Mouse (Mus musculus) myocyte (in vitro differentiated cells): Measurements from ENCODE around the gene Ankrd2. TPM values are rescaled to one million over a fixed set of nuclear protein-coding genes. Genes with fewer than 3 reads are reported as not detected.
A peak's percentile ranks its signal among the peaks of the same experiment; 100 is the strongest.

Experiments
- H3K27me3 ChIP-seq: one replicate; pipeline ENCODE4 v1.6.1; 2011; ENCODE audit not compliant: control insufficient read depth, insufficient read depth, insufficient read length
- H3K36me3 ChIP-seq: one replicate; pipeline ENCODE4 v1.6.1; 2011; ENCODE audit not compliant: control insufficient read depth, insufficient read depth
- H3K4me2 ChIP-seq: one replicate; pipeline ENCODE4 v1.6.1; 2011; ENCODE audit warnings: low read depth, control low read depth
- H3K4me3 ChIP-seq: one replicate; pipeline ENCODE4 v1.5.1; 2011; ENCODE audit warnings: mild to moderate bottlenecking, control low read depth, moderate library complexity
- H3K79me2 ChIP-seq: one replicate; pipeline ENCODE4 v1.6.1; 2011; ENCODE audit not compliant: control insufficient read depth, insufficient read depth
- H3ac ChIP-seq: one replicate; pipeline ENCODE4 v1.6.1; 2011; ENCODE audit not compliant: control insufficient read depth, insufficient read length
- CEBPB ChIP-seq: IDR thresholded peaks from 2 replicates; pipeline ENCODE4 v1.6.1; 2011; ENCODE audit warnings: mild to moderate bottlenecking, moderate library complexity; ENCODE audit not compliant: poor library complexity, insufficient read depth, severe bottlenecking
- E2F4 ChIP-seq: IDR thresholded peaks from one replicate; pipeline ENCODE4 v1.6.1; 2011; ENCODE audit warnings: mild to moderate bottlenecking, control low read depth, moderate library complexity; ENCODE audit not compliant: insufficient read depth
- MAX ChIP-seq: IDR thresholded peaks from one replicate; pipeline ENCODE4 v1.6.1; 2011; ENCODE audit warnings: low read depth, mild to moderate bottlenecking, control low read depth
- MYOD1 ChIP-seq, 3 experiments: IDR thresholded peaks; one replicate each; pipeline ENCODE4 v1.6.1; 2011; ENCODE audit warnings: control low read depth in 2 of 3, low read depth in 2 of 3, mild to moderate bottlenecking in 2 of 3, moderate library complexity in 1 of 3; ENCODE audit not compliant: insufficient read length in 2 of 3, control insufficient read depth in 1 of 3
- MYOG ChIP-seq, 3 experiments: IDR thresholded peaks; one replicate each; pipeline ENCODE4 v1.6.1; 2011; ENCODE audit warnings: control low read depth in 2 of 3, low read depth in 2 of 3, mild to moderate bottlenecking in 2 of 3; ENCODE audit not compliant: insufficient read length in 2 of 3, control insufficient read depth in 1 of 3, insufficient read depth in 1 of 3
- POLR2A ChIP-seq: IDR thresholded peaks from one replicate; pipeline ENCODE4 v1.6.1; 2011; ENCODE audit warnings: low read depth, mild to moderate bottlenecking, control low read depth, moderate library complexity; ENCODE audit not compliant: insufficient read length
- POLR2AphosphoS2 ChIP-seq: IDR thresholded peaks from one replicate; pipeline ENCODE4 v1.6.1; 2011; ENCODE audit warnings: low read depth, control low read depth; ENCODE audit not compliant: insufficient read length
- REST ChIP-seq: IDR thresholded peaks from one replicate; pipeline ENCODE4 v1.6.1; 2011; ENCODE audit warnings: mild to moderate bottlenecking, control low read depth, moderate library complexity; ENCODE audit not compliant: insufficient read depth, insufficient read length
- SRF ChIP-seq: IDR thresholded peaks from one replicate; pipeline ENCODE4 v1.6.1; 2011; ENCODE audit warnings: low read depth; ENCODE audit not compliant: control insufficient read depth, insufficient read length
- TCF12 ChIP-seq: IDR thresholded peaks from one replicate; pipeline ENCODE4 v1.6.1; 2011; ENCODE audit warnings: mild to moderate bottlenecking, control low read depth; ENCODE audit not compliant: poor library complexity, insufficient read depth, severe bottlenecking
- TCF3 ChIP-seq: IDR thresholded peaks from one replicate; pipeline ENCODE4 v1.6.1; 2011; ENCODE audit warnings: low read depth, control low read depth; ENCODE audit not compliant: insufficient read length
- USF1 ChIP-seq: IDR thresholded peaks from one replicate; pipeline ENCODE4 v1.6.1; 2011; ENCODE audit warnings: low read depth, mild to moderate bottlenecking, control low read depth, moderate library complexity
- polyA plus RNA-seq: library from polyadenylated mRNA; unstranded; fragments of >200 nt; fragmentation: generic; extraction: Trizol; gene quantifications from one replicate; pipeline ENCODE4 v1.2.1, GENCODE M21; 2012; ENCODE audit warnings: missing spikeins

Ankrd2 gene
- polyA plus RNA-seq, 1 experiment, result 110 TPM

GRCm38 (mm10) chr19:42019011-42019522 lies 16.7 kb upstream of the Ankrd2 start:
- peak overlapping the region; percentile 26 for H3K4me3 ChIP-seq
- H3K27me3 ChIP-seq, result no peaks in the 10 kb centered on the region
- no peak overlapping the region for H3ac ChIP-seq
- H3K79me2 ChIP-seq, result peaks cover 75% of the 10 kb centered on the region
- no peaks in the 10 kb centered on the region for H3K36me3 ChIP-seq
- TF ChIP-seq USF1 (peak; percentile 58), POLR2A (no peak)
- peak overlapping the region; percentile 98 for H3K4me2 ChIP-seq

GRCm38 (mm10) chr19:42021681-42022541 lies 13.9 kb upstream of the Ankrd2 start:
- Histone ChIP-seq H3ac (no peak overlapping the region), H3K4me3 (no peak overlapping the region)
- TF ChIP-seq POLR2AphosphoS2, result no peak

GRCm38 (mm10) chr19:42022542-42022848 lies 13.3 kb upstream of the Ankrd2 start:
- no peaks in the 10 kb centered on the region for H3K36me3 ChIP-seq
- no peak overlapping the region for H3K4me3 ChIP-seq
- TF ChIP-seq USF1, result no peak
- TF ChIP-seq REST, result no peak
- TF ChIP-seq CEBPB, result no peak
- no peak for TF ChIP-seq POLR2A
- no peak for TF ChIP-seq MYOG (IDR thresholded peaks at IDR 0.05; ENCODE audit: control insufficient read depth in 1 of 3, insufficient read depth in 1 of 3, insufficient read length in 2 of 3, low read depth in 2 of 3)
- TF ChIP-seq TCF3, result no peak
- no peak for TF ChIP-seq MYOD1 (IDR thresholded peaks at IDR 0.05; ENCODE audit: control insufficient read depth in 1 of 3, insufficient read length in 2 of 3, low read depth in 2 of 3)
- no peak for TF ChIP-seq SRF
- no peak for TF ChIP-seq TCF12
- peak overlapping the region; percentile 42 for H3K4me2 ChIP-seq
- peaks cover 91% of the 10 kb centered on the region for H3K79me2 ChIP-seq
- H3ac ChIP-seq, result no peak overlapping the region
- no peaks in the 10 kb centered on the region for H3K27me3 ChIP-seq

More at GRCm38 (mm10) chr19:42021681-42022541, 13.9 kb upstream of the Ankrd2 start:
- Histone ChIP-seq H3K4me2 (peak overlapping the region; percentile 42), H3K36me3 (no peaks in the 10 kb centered on the region), H3K27me3 (no peaks in the 10 kb centered on the region), H3K79me2 (peaks cover 85% of the 10 kb centered on the region)

GRCm38 (mm10) chr19:42026158-42026557 lies 9.6 kb upstream of the Ankrd2 start:
- Histone ChIP-seq H3K79me2 (peaks cover 91% of the 10 kb centered on the region), H3K27me3 (no peaks in the 10 kb centered on the region), H3K4me2 (peak overlapping the region; percentile 31), H3ac (no peak overlapping the region), H3K4me3 (no peak overlapping the region), H3K36me3 (no peaks in the 10 kb centered on the region)
- TF ChIP-seq MAX, result no peak
- TF ChIP-seq TCF3, result no peak
- no peak for TF ChIP-seq REST
- TF ChIP-seq CEBPB, result no peak
- no peak for TF ChIP-seq USF1
- no peak for TF ChIP-seq MYOD1 (IDR thresholded peaks at IDR 0.05; ENCODE audit: control insufficient read depth in 1 of 3, insufficient read length in 2 of 3, low read depth in 2 of 3)
- TF ChIP-seq POLR2A, result no peak
- no peak for TF ChIP-seq TCF12
- TF ChIP-seq E2F4, result no peak

GRCm38 (mm10) chr19:42031112-42031511 lies 4.7 kb upstream of the Ankrd2 start:
- H3K79me2 ChIP-seq, result peaks cover 50% of the 10 kb centered on the region
- H3K4me2 ChIP-seq, result peak overlapping the region; percentile 25
- H3K4me3 ChIP-seq, result no peak overlapping the region
- H3K36me3 ChIP-seq, result peaks cover 15% of the 10 kb centered on the region
- H3K27me3 ChIP-seq, result no peaks in the 10 kb centered on the region
- H3ac ChIP-seq, result no peak overlapping the region
- no peak for TF ChIP-seq USF1
- peak; percentile 62 to 91 (median 77) for TF ChIP-seq MYOG (IDR thresholded peaks at IDR 0.05; ENCODE audit: control insufficient read depth in 1 of 3, insufficient read depth in 1 of 3, insufficient read length in 2 of 3, low read depth in 2 of 3)
- TF ChIP-seq TCF12, result peak; percentile 64
- TF ChIP-seq REST, result no peak
- TF ChIP-seq MYOD1 (IDR thresholded peaks at IDR 0.05; ENCODE audit: control insufficient read depth in 1 of 3, insufficient read length in 2 of 3, low read depth in 2 of 3), result peak; percentile 97 to 99 (median 98)
- TF ChIP-seq SRF, result no peak
- peak; percentile 76 for TF ChIP-seq TCF3
- peak; percentile 3 for TF ChIP-seq POLR2AphosphoS2
- TF ChIP-seq E2F4, result no peak
- TF ChIP-seq POLR2A, result no peak
- no peak for TF ChIP-seq MAX
- TF ChIP-seq CEBPB, result no peak
